Mouse (Mus musculus): ENCODE data around the gene Phospho2. TPM values are rescaled to one million over a fixed set of nuclear protein-coding genes. Genes with fewer than 3 reads are reported as not detected.

Phospho2 gene
- polyA plus RNA-seq, 1 experiment from 2014 or later, result 13.0 TPM

GRCm38 (mm10) chr2:69825898-69826297 is 36.5 kb downstream of the Phospho2 start:
- Histone ChIP-seq H3K4me1 (replicated peaks) (peaks cover 70% of the 10 kb centered on the region), H3K36me3 (peaks cover 47% of the 10 kb centered on the region), H3K4me2 (no peak overlapping the region), H3K4me3 (replicated peaks) (no peak overlapping the region), H3K9ac (no peak overlapping the region), H3K27me3 (no peaks in the 10 kb centered on the region), H3K9me3 (replicated peaks) (no peaks in the 10 kb centered on the region), H3K27ac (no peak overlapping the region)
- 87% methylated on average over 10 of the region's 10 CpGs for WGBS (ENCODE audit: insufficient replicate concordance)
- DNase-seq (no peak), ATAC-seq (ENCODE audit: low read depth) (no peak)

GRCm38 (mm10) chr2:69826380-69826779 is 37.0 kb downstream of the Phospho2 start:
- no peak overlapping the region for H3K9ac ChIP-seq
- 90% methylated on average over 2 of the region's 2 CpGs for WGBS (ENCODE audit: insufficient replicate concordance)
- DNase-seq, result no peak
- no peak overlapping the region for H3K4me2 ChIP-seq
- peaks cover 52% of the 10 kb centered on the region for H3K36me3 ChIP-seq
- H3K27ac ChIP-seq, result no peak overlapping the region
- peaks cover 66% of the 10 kb centered on the region for H3K4me1 ChIP-seq (replicated peaks)
- H3K9me3 ChIP-seq (replicated peaks), result no peaks in the 10 kb centered on the region
- no peaks in the 10 kb centered on the region for H3K27me3 ChIP-seq
- no peak for ATAC-seq (ENCODE audit: low read depth)
- H3K4me3 ChIP-seq (replicated peaks), result no peak overlapping the region

- Histone ChIP-seq H3K4me3 (replicated peaks) (no peak overlapping the region), H3K36me3 (peaks cover 63% of the 10 kb centered on the region), H3K9me3 (replicated peaks) (no peaks in the 10 kb centered on the region), H3K4me2 (no peak overlapping the region), H3K27me3 (no peaks in the 10 kb centered on the region), H3K9ac (no peak overlapping the region), H3K27ac (no peak overlapping the region), H3K4me1 (replicated peaks) (peaks cover 56% of the 10 kb centered on the region)
- no peak for ATAC-seq (ENCODE audit: low read depth)
- DNase-seq, result no peak
- WGBS (ENCODE audit: insufficient replicate concordance), result 58% methylated on average over 7 of the region's 7 CpGs
Observed at GRCm38 (mm10) chr2:69828031-69828430, 38.6 kb downstream of the Phospho2 start.

- Histone ChIP-seq H3K27me3 (no peaks in the 10 kb centered on the region), H3K4me1 (replicated peaks) (peaks cover 44% of the 10 kb centered on the region), H3K9me3 (replicated peaks) (no peaks in the 10 kb centered on the region), H3K9ac (no peak overlapping the region), H3K27ac (peak overlapping the region; percentile 8; the same call in 1 of the 2 replicates), H3K4me3 (replicated peaks) (no peak overlapping the region), H3K4me2 (no peak overlapping the region), H3K36me3 (peaks cover 69% of the 10 kb centered on the region)
- 30% methylated on average over 2 of the region's 2 CpGs for WGBS (ENCODE audit: insufficient replicate concordance)
- ATAC-seq (ENCODE audit: low read depth) (peak; percentile 85), DNase-seq (no peak)
Observed at GRCm38 (mm10) chr2:69829680-69830079, 40.3 kb downstream of the Phospho2 start.

- Histone ChIP-seq H3K27me3 (no peaks in the 10 kb centered on the region), H3K4me2 (no peak overlapping the region), H3K9me3 (replicated peaks) (no peaks in the 10 kb centered on the region), H3K4me1 (replicated peaks) (peaks cover 40% of the 10 kb centered on the region), H3K36me3 (peaks cover 69% of the 10 kb centered on the region), H3K9ac (no peak overlapping the region), H3K27ac (peak overlapping the region; percentile 8; the same call in 1 of the 2 replicates), H3K4me3 (replicated peaks) (no peak overlapping the region)
- WGBS (ENCODE audit: insufficient replicate concordance), result 70% methylated on average over 8 of the region's 8 CpGs
- DNase-seq, result no peak
- ATAC-seq (ENCODE audit: low read depth), result no peak
Observed at GRCm38 (mm10) chr2:69830116-69830515, 40.7 kb downstream of the Phospho2 start.

GRCm38 (mm10) chr2:69837244-69837967 is 48.0 kb downstream of the Phospho2 start:
- H3K4me3 ChIP-seq (replicated peaks), result no peak overlapping the region
- ATAC-seq (ENCODE audit: low read depth) (0 out of 2 replicates have a peak, but pooled peaks have one; percentile 36), DNase-seq (no peak)
- WGBS (ENCODE audit: insufficient replicate concordance), result 72% methylated on average over 7 of the region's 7 CpGs
- H3K36me3 ChIP-seq, result peaks cover 42% of the 10 kb centered on the region
- no peaks in the 10 kb centered on the region for H3K4me1 ChIP-seq (replicated peaks)
- no peak overlapping the region for H3K4me2 ChIP-seq
- no peak overlapping the region for H3K9ac ChIP-seq
- H3K27ac ChIP-seq, result no peak overlapping the region
- H3K9me3 ChIP-seq (replicated peaks), result no peaks in the 10 kb centered on the region
- no peaks in the 10 kb centered on the region for H3K27me3 ChIP-seq

DNA sequence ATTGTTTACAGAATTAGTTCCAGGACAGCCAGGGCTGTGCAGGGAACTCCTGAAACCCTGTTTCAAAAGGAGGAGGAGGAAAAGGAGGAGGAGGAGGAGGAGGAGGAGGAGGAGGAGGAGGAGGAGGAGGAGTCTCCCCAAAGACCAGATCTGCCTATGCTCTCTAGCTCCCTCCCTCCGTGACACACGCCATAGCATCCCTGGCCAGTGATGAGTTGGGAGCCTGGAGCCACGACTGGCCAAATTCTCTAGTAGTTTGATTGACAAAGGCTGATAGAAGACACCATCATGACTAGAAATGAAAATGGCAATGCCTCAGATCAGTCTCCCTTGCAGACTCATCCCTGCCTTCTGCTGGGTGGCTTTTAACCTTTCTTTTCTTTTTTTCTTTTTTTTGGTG is 48.6 kb downstream of the Phospho2 start:
- Histone ChIP-seq H3K4me1 (replicated peaks) (no peaks in the 10 kb centered on the region), H3K36me3 (peaks cover 36% of the 10 kb centered on the region), H3K4me2 (no peak overlapping the region), H3K27ac (no peak overlapping the region), H3K27me3 (no peaks in the 10 kb centered on the region), H3K9me3 (replicated peaks) (no peaks in the 10 kb centered on the region), H3K4me3 (replicated peaks) (no peak overlapping the region), H3K9ac (no peak overlapping the region)
- DNase-seq (no peak), ATAC-seq (ENCODE audit: low read depth) (peak; percentile 63; the same call in 1 of the 2 replicates)
- 49% methylated on average over 3 of the region's 3 CpGs for WGBS (ENCODE audit: insufficient replicate concordance)

DNA sequence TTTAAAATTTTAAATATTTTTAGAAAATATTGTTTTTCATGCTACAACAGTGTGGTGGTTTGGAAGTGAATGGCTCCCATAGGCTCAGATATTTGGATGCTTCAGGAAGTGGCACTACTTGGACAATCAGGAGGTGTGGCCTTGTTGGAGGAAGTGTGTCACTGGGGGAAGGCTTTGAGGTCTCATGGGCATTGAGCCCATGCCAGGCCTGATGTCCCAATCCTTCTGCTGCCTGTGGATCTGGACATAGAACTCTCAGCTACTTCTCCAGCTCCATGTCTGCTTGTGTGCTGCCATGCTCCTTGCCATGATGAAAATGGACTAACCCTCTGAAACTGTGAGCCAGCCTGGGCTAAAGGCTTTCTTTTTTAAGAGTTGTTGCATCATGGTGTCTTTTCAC is 49.3 kb downstream of the Phospho2 start:
- Histone ChIP-seq H3K36me3 (peaks cover 29% of the 10 kb centered on the region), H3K9ac (no peak overlapping the region), H3K27me3 (no peaks in the 10 kb centered on the region), H3K9me3 (replicated peaks) (no peaks in the 10 kb centered on the region), H3K4me2 (no peak overlapping the region), H3K4me3 (replicated peaks) (no peak overlapping the region), H3K4me1 (replicated peaks) (no peaks in the 10 kb centered on the region), H3K27ac (no peak overlapping the region)
- ATAC-seq (ENCODE audit: low read depth) (no peak), DNase-seq (no peak)

GRCm38 (mm10) chr2:69840261-69840660 is 50.8 kb downstream of the Phospho2 start:
- Histone ChIP-seq H3K4me3 (replicated peaks) (no peak overlapping the region), H3K4me2 (no peak overlapping the region), H3K9ac (no peak overlapping the region), H3K9me3 (replicated peaks) (no peaks in the 10 kb centered on the region), H3K4me1 (replicated peaks) (no peaks in the 10 kb centered on the region), H3K36me3 (peaks cover 17% of the 10 kb centered on the region), H3K27ac (no peak overlapping the region), H3K27me3 (no peaks in the 10 kb centered on the region)
- ATAC-seq (ENCODE audit: low read depth), result no peak
- no peak for DNase-seq
- WGBS (ENCODE audit: insufficient replicate concordance), result 48% methylated on average over 6 of the region's 6 CpGs

DNA sequence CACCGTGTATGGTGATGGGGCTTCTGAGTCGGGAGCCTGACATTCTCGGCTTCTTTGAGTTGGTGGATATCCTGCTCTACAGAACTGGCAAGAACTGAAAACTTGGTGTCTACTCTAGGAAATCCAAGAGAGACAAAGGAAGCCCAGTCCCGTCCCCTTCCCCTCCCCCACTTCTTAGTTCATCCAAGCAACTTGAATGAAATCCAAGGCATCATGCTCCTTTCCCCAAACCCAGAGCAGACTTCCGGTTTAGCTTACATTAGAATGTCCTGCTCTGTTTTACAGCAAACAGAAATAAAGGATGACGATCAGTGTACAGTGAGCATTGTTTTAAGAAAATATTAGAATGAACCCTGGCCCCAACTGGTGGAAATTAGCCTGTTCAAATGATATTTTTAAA is 59.8 kb downstream of the Phospho2 start:
- 67% methylated on average over 6 of the region's 6 CpGs for WGBS (ENCODE audit: insufficient replicate concordance)
- no peak overlapping the region for H3K4me3 ChIP-seq (replicated peaks)
- H3K27ac ChIP-seq, result no peak overlapping the region
- H3K36me3 ChIP-seq, result no peaks in the 10 kb centered on the region
- H3K4me1 ChIP-seq (replicated peaks), result peaks cover 10% of the 10 kb centered on the region
- H3K4me2 ChIP-seq, result no peak overlapping the region
- H3K27me3 ChIP-seq, result no peaks in the 10 kb centered on the region
- no peak overlapping the region for H3K9ac ChIP-seq
- no peaks in the 10 kb centered on the region for H3K9me3 ChIP-seq (replicated peaks)
- DNase-seq (no peak), ATAC-seq (ENCODE audit: low read depth) (no peak)

Measured in liver, embryonic 13.5 days (tissue).